Comparison of ENCODE assay signal across 13 mouse cellular contexts in the genomic region with DNA sequence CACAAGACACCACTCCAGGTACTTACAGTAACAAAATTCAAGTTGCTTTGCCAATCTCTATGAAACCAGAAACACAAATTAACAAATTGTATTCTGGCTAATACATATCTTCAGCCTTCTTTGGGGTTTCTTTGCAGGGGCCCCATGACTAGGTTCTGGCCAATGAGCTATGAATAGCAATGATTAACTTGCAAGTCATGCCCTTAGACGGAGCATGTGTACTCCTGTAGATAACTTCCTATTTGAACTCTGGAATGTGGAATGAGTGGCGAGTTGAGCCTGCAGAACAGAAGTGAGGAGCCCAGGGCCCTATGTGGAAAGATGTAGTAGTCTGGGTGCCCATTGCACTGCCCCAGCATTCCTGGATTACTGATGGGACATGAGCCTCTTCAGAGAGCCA.
DNase-seq lines count a peak whose midpoint lies in the region; ATAC-seq and TF ChIP-seq lines count a peak whose summit lies in the region.
"Had no signal": no experiment of that assay in that cellular context is flagged by ENCODE, and none has a peak within 500 bp of the region (broad histone marks: within the 10 kb centered on the region; RNA-seq: fewer than 3 reads in every experiment).

No protein-coding gene starts in this region.

- no peak overlapping the region for H3K9ac ChIP-seq in heart, adult 2 months (ENCODE audit: low read depth, low read length)
- no peak overlapping the region for H3K9ac ChIP-seq in intestine, postnatal 0 days (ENCODE audit: low read depth, low read length)
- no peak overlapping the region for H3K9ac ChIP-seq in liver, embryonic 13.5 days
- H3K9ac ChIP-seq: neural tube, embryonic 13.5 days had no signal

- in situ Hi-C loops in Patski (cut with MboI; ENCODE audit: low pct_unique_long_range_greater_than_20kb) = no loop called here

- no peak for TF ChIP-seq EP300 in heart, adult 2 months (IDR thresholded peaks at IDR 0.05; ENCODE audit: insufficient read depth, low read depth, low read length)

- TF ChIP-seq POLR2A in heart, adult 2 months (IDR thresholded peaks at IDR 0.05; ENCODE audit: insufficient read depth, low read depth, low read length) = no peak

- H3K27me3 ChIP-seq in heart, adult 2 months (ENCODE audit: control insufficient read depth, insufficient read depth, low read length) = no peaks in the 10 kb centered on the region
- peaks cover 13% of the 10 kb centered on the region for H3K27me3 ChIP-seq in Patski
- no peaks in the 10 kb centered on the region for H3K27me3 ChIP-seq in intestine, postnatal 0 days (replicated peaks; ENCODE audit: control insufficient read depth, insufficient read depth, low read length)
- H3K27me3 ChIP-seq in liver, embryonic 13.5 days = no peaks in the 10 kb centered on the region
- no peaks in the 10 kb centered on the region for H3K27me3 ChIP-seq in embryonic facial prominence, embryonic 10.5 days (replicated peaks; ENCODE audit: low read depth, poor library complexity, severe bottlenecking)
- H3K27me3 ChIP-seq: neural tube, embryonic 13.5 days had no signal

- H3K4me3 ChIP-seq in heart, adult 2 months = no peak overlapping the region
- H3K4me3 ChIP-seq in intestine, postnatal 0 days (ENCODE audit: low read depth, low read length) = no peak overlapping the region
- no peak overlapping the region for H3K4me3 ChIP-seq in liver, embryonic 13.5 days (replicated peaks)
- H3K4me3 ChIP-seq in embryonic facial prominence, embryonic 10.5 days = no peak overlapping the region
- H3K4me3 ChIP-seq: neural tube, embryonic 13.5 days had no signal

- no peak for TF ChIP-seq CTCF in heart, adult 2 months (IDR thresholded peaks at IDR 0.05)
- TF ChIP-seq CTCF in Patski (IDR thresholded peaks at IDR 0.05) = no peak
- TF ChIP-seq CTCF in intestine, postnatal 0 days (IDR thresholded peaks at IDR 0.05; ENCODE audit: low read depth) = no peak

- 29% methylated on average over 2 of the region's 2 CpGs for WGBS in heart, adult 2 months
- 21% methylated on average over 2 of the region's 2 CpGs for whole genome bisulfite sequencing in intestine, postnatal 0 days
- 12% methylated on average over 2 of the region's 2 CpGs for WGBS in liver, embryonic 13.5 days (ENCODE audit: insufficient replicate concordance)
- 72% methylated on average over 2 of the region's 2 CpGs for WGBS in embryonic facial prominence, embryonic 10.5 days

- H3K79me2 ChIP-seq in heart, adult 2 months (replicated peaks; ENCODE audit: control insufficient read depth, insufficient read depth, low read length) = no peaks in the 10 kb centered on the region

- no peaks in the 10 kb centered on the region; the same call in 1 of the 2 replicates for H3K36me3 ChIP-seq in heart, adult 2 months (ENCODE audit: control insufficient read depth, insufficient read depth, low read length)
- H3K36me3 ChIP-seq in intestine, postnatal 0 days (ENCODE audit: control insufficient read depth, insufficient read depth) = no peaks in the 10 kb centered on the region
- no peaks in the 10 kb centered on the region for H3K36me3 ChIP-seq in liver, embryonic 13.5 days
- H3K36me3 ChIP-seq in embryonic facial prominence, embryonic 10.5 days (replicated peaks) = no peaks in the 10 kb centered on the region
- H3K36me3 ChIP-seq: G1E; neural tube, embryonic 13.5 days had no signal

- H3K27ac ChIP-seq in heart, adult 2 months = peak overlapping the region; percentile 52
- no peak overlapping the region for H3K27ac ChIP-seq in intestine, postnatal 0 days (ENCODE audit: low read depth, low read length)
- peak overlapping the region; percentile 81 for H3K27ac ChIP-seq in liver, embryonic 13.5 days
- no peak overlapping the region for H3K27ac ChIP-seq in embryonic facial prominence, embryonic 10.5 days (replicated peaks)
- H3K27ac ChIP-seq: neural tube, embryonic 13.5 days had no signal

- POLR2A ChIA-PET in Patski (lab: Charles Lee) = interaction anchor here (0.7 kb wide), 1 partner anchor 36 kb away, joined by 3 read pairs; no protein-coding TSS in a partner anchor

- CTCF ChIA-PET in Patski (lab: Charles Lee) = interaction anchor here (0.9 kb wide), 1 partner anchor 10 kb away, joined by 3 read pairs; no protein-coding TSS in a partner anchor

- H3K9me3 ChIP-seq in intestine, postnatal 0 days (ENCODE audit: control insufficient read depth) = no peaks in the 10 kb centered on the region
- no peaks in the 10 kb centered on the region for H3K9me3 ChIP-seq in liver, embryonic 13.5 days (replicated peaks)
- H3K9me3 ChIP-seq in embryonic facial prominence, embryonic 10.5 days = no peaks in the 10 kb centered on the region
- H3K9me3 ChIP-seq: neural tube, embryonic 13.5 days had no signal

- ATAC-seq in Patski = peak; percentile 65
- peak; percentile 90 for ATAC-seq in intestine, postnatal 0 days
- peak; percentile 97 for ATAC-seq in liver, embryonic 13.5 days (ENCODE audit: low read depth)

- H3K4me1 ChIP-seq in heart, adult 2 months (ENCODE audit: control insufficient read depth, insufficient read depth, low read length) = no peaks in the 10 kb centered on the region; the same call in 1 of the 2 replicates
- H3K4me1 ChIP-seq in intestine, postnatal 0 days (replicated peaks; ENCODE audit: control insufficient read depth, insufficient read depth, low read length) = no peaks in the 10 kb centered on the region
- peaks cover 32% of the 10 kb centered on the region for H3K4me1 ChIP-seq in liver, embryonic 13.5 days (replicated peaks)
- peaks cover 2% of the 10 kb centered on the region; the same call in 1 of the 2 replicates for H3K4me1 ChIP-seq in embryonic facial prominence, embryonic 10.5 days
- H3K4me1 ChIP-seq: neural tube, embryonic 13.5 days had no signal

- H3K4me2 ChIP-seq in intestine, postnatal 0 days (replicated peaks; ENCODE audit: low read depth) = no peak overlapping the region
- H3K4me2 ChIP-seq in liver, embryonic 13.5 days = peak overlapping the region; percentile 41
- H3K4me2 ChIP-seq: neural tube, embryonic 13.5 days had no signal

- no peak for DNase-seq in heart, adult 2 months
- DNase-seq in heart, postnatal 25 days (ENCODE audit: low spot score) = no peak
- DNase-seq in Patski (ENCODE audit: low read depth, low spot score) = no peak
- peak; percentile 27 for DNase-seq in liver, embryonic 13.5 days
- no peak for DNase-seq in embryonic facial prominence, embryonic 10.5 days (ENCODE audit: low spot score)
- no peak for DNase-seq in right cerebral cortex, postnatal 36 days (ENCODE audit: low spot score in 2 of 2)
- DNase-seq in embryo, embryonic 11 days = no peak
- DNase-seq: lung, postnatal 10 days; midbrain, embryonic 14.5 days; right cerebral cortex, adult 18-20 months had no signal

- intact Hi-C loops in heart, adult 2 months (cut with DNase I) = no loop called here
- intact Hi-C loops in heart, postnatal 25 days (cut with DNase I) = no loop called here

Comparison
In these comparisons a context has a peak if more than half of its experiments do, and no peak if none do; other contexts are left out.
1. H3K27ac ChIP-seq: peak in heart, adult 2 months (single experiment) and liver, embryonic 13.5 days (single experiment); none in intestine, postnatal 0 days (single experiment) and embryonic facial prominence, embryonic 10.5 days (single experiment).
2. Peak in every context shown above with its lines, with median percentiles within 50 percentile points of each other: ATAC-seq.